Mouse (Mus musculus) liver, embryonic 11.5 days (tissue): ENCODE measurements around the gene Vsx2. TPM values are rescaled to one million over a fixed set of nuclear protein-coding genes. Genes with fewer than 3 reads are reported as not detected.

Experiments
- ATAC-seq: fragments of 200-750 bp; cut with Nextera tagmentation; replicated peaks from 2 replicates; pipeline ENCODE4 v1.8.0; 2017; ENCODE audit warnings: moderate number of reproducible peaks, mild to moderate bottlenecking, moderate TSS enrichment, moderate library complexity; ENCODE audit not compliant: low FRiP score
- DNase-seq: peaks from one replicate; pipeline ENCODE4 v3.0.0-alpha.2; 2017; ENCODE audit warnings: low spot score
- H3K27ac ChIP-seq: fragments of 300-500 bp; sonication (generic); 2 replicates; pipeline ENCODE4 v1.5.1; 2014; ENCODE audit warnings: mild to moderate bottlenecking, low read depth, low read length, control low read depth
- H3K27me3 ChIP-seq: fragments of 300-500 bp; sonication (generic); replicated peaks from 2 replicates; pipeline ENCODE4 v1.6.1; 2014; ENCODE audit warnings: low read length, mixed read lengths; ENCODE audit not compliant: control insufficient read depth, insufficient read depth
- H3K36me3 ChIP-seq: fragments of 300-500 bp; sonication (generic); 2 replicates; pipeline ENCODE4 v1.6.1; 2014; ENCODE audit warnings: mild to moderate bottlenecking, low read length, moderate library complexity, mixed read lengths; ENCODE audit not compliant: control insufficient read depth, insufficient read depth
- H3K4me1 ChIP-seq: fragments of 300-500 bp; sonication (generic); replicated peaks from 2 replicates; pipeline ENCODE4 v1.6.1; 2014; ENCODE audit warnings: low read length, mixed read lengths; ENCODE audit not compliant: control insufficient read depth, insufficient read depth
- H3K4me2 ChIP-seq: fragments of 300-500 bp; sonication (generic); 2 replicates; pipeline ENCODE4 v1.6.1; 2014; ENCODE audit warnings: mild to moderate bottlenecking, control low read depth, moderate library complexity
- H3K4me3 ChIP-seq: fragments of 300-500 bp; sonication (generic); 2 replicates; pipeline ENCODE4 v1.5.1; 2014; ENCODE audit warnings: low read depth, low read length, control low read depth
- H3K9ac ChIP-seq: fragments of 300-500 bp; sonication (generic); 2 replicates; pipeline ENCODE4 v1.6.1; 2014; ENCODE audit warnings: low read depth, low read length, control low read depth
- H3K9me3 ChIP-seq: fragments of 300-500 bp; sonication (generic); 2 replicates; pipeline ENCODE4 v1.6.1; 2016; ENCODE audit warnings: low read length, inconsistent platforms, mixed read lengths; ENCODE audit not compliant: control insufficient read depth
- WGBS: fragments of 180-500 bp; shearing (Covaris S2); extraction: QIAGEN DNeasy Blood & Tissue Kit; methylation state at CpG from one replicate; pipeline ENCODE4 v1.1.7; 2014; 5-methylcytosine and 5-hydroxymethylcytosine counted together
- polyA plus RNA-seq: library from polyadenylated mRNA; unstranded; fragments of >200 nt; fragmentation: Nextera tagmentation; extraction: Ambion mirVana; gene quantifications from 2 replicates; pipeline ENCODE4 v1.2.1, GENCODE M21; 2014

The Vsx2 gene
- polyA plus RNA-seq, 1 experiment from 2014 or later = not detected

GRCm38 (mm10) chr12:84570694-84571415 is 1.3 kb downstream of the Vsx2 start:
- Histone ChIP-seq H3K4me2 (no peak overlapping the region), H3K9ac (no peak overlapping the region), H3K27ac (no peak overlapping the region), H3K4me3 (no peak overlapping the region), H3K36me3 (no peaks in the 10 kb centered on the region), H3K9me3 (no peaks in the 10 kb centered on the region), H3K27me3 (peaks cover 80% of the 10 kb centered on the region), H3K4me1 (0 out of 2 replicates have a peak, but pooled peaks cover 3% of the 10 kb centered on the region)
- ATAC-seq = no peak
- WGBS = 3% methylated on average over 34 of the region's 34 CpGs
- DNase-seq = peak; percentile 41

- WGBS = 3% methylated on average over 43 of the region's 43 CpGs
- no peak for ATAC-seq
- no peak overlapping the region for H3K9ac ChIP-seq
- H3K4me1 ChIP-seq = 0 out of 2 replicates have a peak, but pooled peaks cover 3% of the 10 kb centered on the region
- H3K4me3 ChIP-seq = no peak overlapping the region
- peak overlapping the region; percentile 12 for H3K4me2 ChIP-seq
- H3K9me3 ChIP-seq = no peaks in the 10 kb centered on the region
- no peaks in the 10 kb centered on the region for H3K36me3 ChIP-seq
- H3K27ac ChIP-seq = no peak overlapping the region
- peak; percentile 61 for DNase-seq
- H3K27me3 ChIP-seq = peaks cover 80% of the 10 kb centered on the region
Measured at GRCm38 (mm10) chr12:84571466-84572340, 2.1 kb downstream of the Vsx2 start.

GRCm38 (mm10) chr12:84572341-84572720 is 2.8 kb downstream of the Vsx2 start:
- H3K27ac ChIP-seq = no peak overlapping the region
- ATAC-seq = no peak
- H3K4me1 ChIP-seq = 0 out of 2 replicates have a peak, but pooled peaks cover 3% of the 10 kb centered on the region
- no peak for DNase-seq
- H3K27me3 ChIP-seq = peaks cover 81% of the 10 kb centered on the region
- H3K4me3 ChIP-seq = no peak overlapping the region
- no peaks in the 10 kb centered on the region for H3K9me3 ChIP-seq
- WGBS = 5% methylated on average over 7 of the region's 7 CpGs
- no peak overlapping the region for H3K4me2 ChIP-seq
- no peaks in the 10 kb centered on the region for H3K36me3 ChIP-seq
- H3K9ac ChIP-seq = no peak overlapping the region

GRCm38 (mm10) chr12:84573094-84573493 is 3.5 kb downstream of the Vsx2 start:
- no peak overlapping the region for H3K9ac ChIP-seq
- H3K27me3 ChIP-seq = peaks cover 76% of the 10 kb centered on the region
- no peak for DNase-seq
- no peak overlapping the region for H3K4me3 ChIP-seq
- 27% methylated on average over 7 of the region's 7 CpGs for WGBS
- H3K9me3 ChIP-seq = no peaks in the 10 kb centered on the region
- ATAC-seq = no peak
- H3K4me2 ChIP-seq = no peak overlapping the region
- no peaks in the 10 kb centered on the region for H3K36me3 ChIP-seq
- H3K4me1 ChIP-seq = 0 out of 2 replicates have a peak, but pooled peaks cover 3% of the 10 kb centered on the region
- no peak overlapping the region for H3K27ac ChIP-seq

- Histone ChIP-seq H3K9me3 (no peaks in the 10 kb centered on the region), H3K36me3 (no peaks in the 10 kb centered on the region), H3K4me2 (no peak overlapping the region), H3K27me3 (peaks cover 28% of the 10 kb centered on the region), H3K4me3 (no peak overlapping the region), H3K9ac (no peak overlapping the region), H3K4me1 (no peaks in the 10 kb centered on the region), H3K27ac (no peak overlapping the region)
- no peak for ATAC-seq
- no peak for DNase-seq
- WGBS = 72% methylated on average over 11 of the region's 11 CpGs
Measured at GRCm38 (mm10) chr12:84577768-84578439, 8.3 kb downstream of the Vsx2 start.

GRCm38 (mm10) chr12:84578440-84578770 is 8.8 kb downstream of the Vsx2 start:
- Histone ChIP-seq H3K36me3 (no peaks in the 10 kb centered on the region), H3K9me3 (no peaks in the 10 kb centered on the region), H3K4me2 (no peak overlapping the region), H3K4me1 (no peaks in the 10 kb centered on the region), H3K4me3 (no peak overlapping the region), H3K27me3 (peaks cover 23% of the 10 kb centered on the region), H3K9ac (no peak overlapping the region), H3K27ac (no peak overlapping the region)
- ATAC-seq = no peak
- DNase-seq = no peak
- 52% methylated on average over 5 of the region's 5 CpGs for WGBS

- Histone ChIP-seq H3K4me1 (no peaks in the 10 kb centered on the region), H3K27ac (no peak overlapping the region), H3K4me3 (no peak overlapping the region), H3K27me3 (peaks cover 6% of the 10 kb centered on the region), H3K9me3 (no peaks in the 10 kb centered on the region), H3K36me3 (no peaks in the 10 kb centered on the region), H3K4me2 (no peak overlapping the region), H3K9ac (no peak overlapping the region)
- ATAC-seq (no peak), DNase-seq (no peak)
- 90% methylated on average over 2 of the region's 2 CpGs for WGBS
Measured at GRCm38 (mm10) chr12:84581285-84581684, 11.7 kb downstream of the Vsx2 start.

GRCm38 (mm10) chr12:84589825-84590761 is 20.5 kb downstream of the Vsx2 start:
- DNase-seq = peak; percentile 88
- peak; percentile 60 for ATAC-seq
- H3K4me2 ChIP-seq = peak overlapping the region; percentile 98
- peak overlapping the region; percentile 54 for H3K9ac ChIP-seq
- H3K4me1 ChIP-seq = no peaks in the 10 kb centered on the region
- no peaks in the 10 kb centered on the region for H3K9me3 ChIP-seq
- no peaks in the 10 kb centered on the region for H3K27me3 ChIP-seq
- no peak overlapping the region for H3K27ac ChIP-seq
- no peaks in the 10 kb centered on the region for H3K36me3 ChIP-seq
- H3K4me3 ChIP-seq = peak overlapping the region; percentile 60
- under 1% methylated on average over 54 of the region's 54 CpGs for WGBS
